Mouse (Mus musculus) ES-E14 (cell line): ENCODE measurements at regions not wholly inside any gene's neighbourhood (a gene's known extent, or its start where the extent isn't known, plus 50 kb on each side); places are given as distances from the start of the nearest gene placed in this dataset.

Experiments
- CHD2 ChIP-seq: IDR thresholded peaks from 2 replicates; pipeline ENCODE4 v1.6.1; 2014; ENCODE audit warnings: mild to moderate bottlenecking, low read depth, low read length, inconsistent platforms
- ZNF384 ChIP-seq: IDR thresholded peaks from 2 replicates; pipeline ENCODE4 v1.6.1; 2012; ENCODE audit warnings: low read depth, low read length, inconsistent platforms

DNA sequence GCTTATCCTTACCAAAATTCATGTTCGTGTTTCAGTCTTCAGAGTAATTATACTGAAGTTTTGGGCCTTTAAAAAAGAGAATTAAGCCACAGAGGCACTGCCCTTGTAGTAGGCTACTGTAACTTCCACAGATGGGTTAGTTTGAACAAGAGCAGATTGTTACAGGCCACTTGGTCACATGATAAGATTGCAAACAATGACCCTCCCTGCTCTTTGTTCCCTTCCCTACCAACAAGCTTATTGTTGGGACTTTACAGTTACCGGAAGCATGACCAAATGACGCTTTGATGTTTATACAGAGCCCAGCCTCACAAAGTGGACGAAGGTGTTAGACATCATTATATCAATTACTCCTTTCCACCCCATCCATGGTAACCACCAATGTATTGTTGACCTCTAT lies 63.9 kb upstream of the Galnt18 start:
- TF ChIP-seq CHD2 (no peak), ZNF384 (no peak)
